Mouse (Mus musculus): ENCODE measurements around the gene Gm21118.
"Not testable (repeated sequence)": the region's sequence is repeated elsewhere in the genome, so short reads cannot be mapped to it uniquely, and the experiment has no call there.

The Gm21118 gene

GRCm38 (mm10) chrY:70273542-70273941 is at the start of gene Gm21118:
TSS of gene Gm21118 (minus strand) at chrY:70273642.
- not testable (repeated sequence) for DNase-seq (ENCODE audit: low read depth)

DNA sequence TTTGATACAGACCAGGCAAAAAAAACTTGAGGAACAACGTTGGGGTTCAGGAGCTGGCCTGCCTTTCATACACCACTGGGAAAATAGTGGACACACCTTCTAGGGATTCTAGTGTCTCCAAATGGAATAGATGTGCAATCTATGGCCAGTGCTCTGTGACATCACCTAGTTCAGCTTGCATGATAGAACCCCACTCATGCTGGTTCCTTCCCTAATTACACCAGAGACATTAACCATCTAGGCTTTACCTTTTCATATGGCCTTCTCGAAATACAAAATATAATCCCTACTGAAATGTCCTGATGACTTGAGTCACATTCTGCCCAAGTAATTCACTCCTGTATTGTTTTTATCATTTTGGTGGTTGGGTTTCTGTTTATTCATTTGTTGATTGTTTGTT is 29.7 kb upstream of the Gm21118 start, which contains the start of the genes Gm29423 and Gm29644:
Gene Gm29423, minus strand, starts transcription at position 101 of the 400 bp plus-strand sequence.
Gene Gm29644, minus strand, starts transcription at position 157 of the 400 bp plus-strand sequence.
- not testable (repeated sequence) for DNase-seq (ENCODE audit: low read depth)

Measured in induced T-regulatory cell, adult 2 months (primary cell).